Mouse (Mus musculus): ENCODE data around the gene Tmem170.

GRCm38 (mm10) chr8:111911572-111911971 lies 35.0 kb upstream of the Tmem170 start:
- no peak for TF ChIP-seq CTCF (IDR thresholded peaks at IDR 0.05; ENCODE audit: low read depth, low read length)
- no peak for TF ChIP-seq POLR2A (IDR thresholded peaks at IDR 0.05; ENCODE audit: extremely low read depth, insufficient read depth, low read length)
